Mouse (Mus musculus): ENCODE measurements around the gene Siglecf. TPM values are rescaled to one million over a fixed set of nuclear protein-coding genes. Genes with fewer than 3 reads are reported as not detected.
A peak's percentile ranks its signal among the peaks of the same experiment; 100 is the strongest.
"Not testable (repeated sequence)": the region's sequence is repeated elsewhere in the genome, so short reads cannot be mapped to it uniquely, and the experiment has no call there.

Siglecf gene
- polyA plus RNA-seq, 1 experiment from 2014 or later, result 0.46 TPM

GRCm38 (mm10) chr7:43333899-43334298, 17.2 kb upstream of the Siglecf start:
- Histone ChIP-seq H3K4me2 (ENCODE audit: low read depth, low read length) (no peak overlapping the region), H3K27ac (ENCODE audit: low read length) (no peak overlapping the region), H3K4me3 (ENCODE audit: low read length) (no peak overlapping the region), H3K9ac (ENCODE audit: low read depth, low read length) (no peak overlapping the region), H3K36me3 (ENCODE audit: control insufficient read depth, insufficient read depth, low read length) (no peaks in the 10 kb centered on the region), H3K9me3 (ENCODE audit: control insufficient read depth, low read length) (no peaks in the 10 kb centered on the region), H3K27me3 (replicated peaks; ENCODE audit: control insufficient read depth, insufficient read depth, low read length) (no peaks in the 10 kb centered on the region), H3K4me1 (ENCODE audit: control insufficient read depth, insufficient read depth, low read length) (no peaks in the 10 kb centered on the region)
- ATAC-seq, result no peak
- WGBS, result 53% methylated on average over 2 of the region's 2 CpGs

GRCm38 (mm10) chr7:43340771-43341170, 10.4 kb upstream of the Siglecf start:
- no peak for ATAC-seq
- WGBS, result 80% methylated on average over 4 of the region's 4 CpGs

DNA sequence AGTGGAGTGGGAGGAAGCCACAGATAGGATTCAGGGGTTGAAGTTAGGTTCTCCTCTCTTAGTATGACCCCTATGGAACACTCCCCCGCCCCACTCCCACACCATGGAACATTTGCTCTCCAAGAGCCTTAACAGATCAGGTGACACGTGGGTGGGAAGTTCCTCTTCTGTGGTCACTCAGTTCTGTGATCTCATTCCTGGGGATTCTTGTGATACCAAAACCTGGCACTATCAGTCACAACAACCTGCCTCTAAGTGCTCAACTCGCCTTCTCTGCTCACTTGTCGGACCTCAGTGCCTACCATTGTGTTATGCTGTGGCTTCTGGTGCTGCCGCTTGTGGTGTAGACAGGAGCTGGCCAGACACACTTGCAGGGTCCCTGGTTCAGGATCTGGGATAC, 8.0 kb upstream of the Siglecf start:
- Histone ChIP-seq H3K36me3 (ENCODE audit: control insufficient read depth, insufficient read depth, low read length) (no peaks in the 10 kb centered on the region), H3K27me3 (replicated peaks; ENCODE audit: control insufficient read depth, insufficient read depth, low read length) (no peaks in the 10 kb centered on the region), H3K9me3 (ENCODE audit: control insufficient read depth, low read length) (no peaks in the 10 kb centered on the region), H3K4me1 (ENCODE audit: control insufficient read depth, insufficient read depth, low read length) (no peaks in the 10 kb centered on the region), H3K9ac (ENCODE audit: low read depth, low read length) (no peak overlapping the region), H3K27ac (ENCODE audit: low read length) (no peak overlapping the region), H3K4me2 (ENCODE audit: low read depth, low read length) (no peak overlapping the region), H3K4me3 (ENCODE audit: low read length) (no peak overlapping the region)
- WGBS, result 75% methylated on average over 5 of the region's 5 CpGs
- ATAC-seq, result no peak

More at GRCm38 (mm10) chr7:43340771-43341170, 10.4 kb upstream of the Siglecf start:
- Histone ChIP-seq H3K4me2 (ENCODE audit: low read depth, low read length) (no peak overlapping the region), H3K27me3 (replicated peaks; ENCODE audit: control insufficient read depth, insufficient read depth, low read length) (no peaks in the 10 kb centered on the region), H3K4me3 (ENCODE audit: low read length) (no peak overlapping the region), H3K9me3 (ENCODE audit: control insufficient read depth, low read length) (no peaks in the 10 kb centered on the region), H3K36me3 (ENCODE audit: control insufficient read depth, insufficient read depth, low read length) (no peaks in the 10 kb centered on the region), H3K27ac (ENCODE audit: low read length) (no peak overlapping the region), H3K9ac (ENCODE audit: low read depth, low read length) (no peak overlapping the region), H3K4me1 (ENCODE audit: control insufficient read depth, insufficient read depth, low read length) (no peaks in the 10 kb centered on the region)

- no peak for ATAC-seq
- no peaks in the 10 kb centered on the region for H3K36me3 ChIP-seq (ENCODE audit: control insufficient read depth, insufficient read depth, low read length)
- H3K9me3 ChIP-seq (ENCODE audit: control insufficient read depth, low read length), result no peaks in the 10 kb centered on the region
- no peak overlapping the region for H3K4me2 ChIP-seq (ENCODE audit: low read depth, low read length)
- H3K27ac ChIP-seq (ENCODE audit: low read length), result no peak overlapping the region
- H3K9ac ChIP-seq (ENCODE audit: low read depth, low read length), result no peak overlapping the region
- H3K4me1 ChIP-seq (ENCODE audit: control insufficient read depth, insufficient read depth, low read length), result no peaks in the 10 kb centered on the region
- 59% methylated on average over 2 of the region's 2 CpGs for WGBS
- no peaks in the 10 kb centered on the region for H3K27me3 ChIP-seq (replicated peaks; ENCODE audit: control insufficient read depth, insufficient read depth, low read length)
- H3K4me3 ChIP-seq (ENCODE audit: low read length), result no peak overlapping the region
Measured at GRCm38 (mm10) chr7:43344020-43344419, 7.1 kb upstream of the Siglecf start.

GRCm38 (mm10) chr7:43344491-43344890, 6.7 kb upstream of the Siglecf start:
- H3K9me3 ChIP-seq (ENCODE audit: control insufficient read depth, low read length), result no peaks in the 10 kb centered on the region
- H3K4me1 ChIP-seq (ENCODE audit: control insufficient read depth, insufficient read depth, low read length), result no peaks in the 10 kb centered on the region
- no peaks in the 10 kb centered on the region for H3K27me3 ChIP-seq (replicated peaks; ENCODE audit: control insufficient read depth, insufficient read depth, low read length)
- H3K9ac ChIP-seq (ENCODE audit: low read depth, low read length), result no peak overlapping the region
- no peak overlapping the region for H3K4me2 ChIP-seq (ENCODE audit: low read depth, low read length)
- H3K4me3 ChIP-seq (ENCODE audit: low read length), result no peak overlapping the region
- no peaks in the 10 kb centered on the region for H3K36me3 ChIP-seq (ENCODE audit: control insufficient read depth, insufficient read depth, low read length)
- 80% methylated on average over 4 of the region's 4 CpGs for WGBS
- H3K27ac ChIP-seq (ENCODE audit: low read length), result no peak overlapping the region
- no peak for ATAC-seq

- Histone ChIP-seq H3K9ac (ENCODE audit: low read depth, low read length) (no peak overlapping the region), H3K4me1 (ENCODE audit: control insufficient read depth, insufficient read depth, low read length) (no peaks in the 10 kb centered on the region), H3K9me3 (ENCODE audit: control insufficient read depth, low read length) (no peaks in the 10 kb centered on the region), H3K27ac (ENCODE audit: low read length) (no peak overlapping the region), H3K4me3 (ENCODE audit: low read length) (no peak overlapping the region), H3K4me2 (ENCODE audit: low read depth, low read length) (no peak overlapping the region), H3K36me3 (ENCODE audit: control insufficient read depth, insufficient read depth, low read length) (no peaks in the 10 kb centered on the region), H3K27me3 (replicated peaks; ENCODE audit: control insufficient read depth, insufficient read depth, low read length) (no peaks in the 10 kb centered on the region)
- ATAC-seq, result no peak
- 60% methylated on average over 4 of the region's 4 CpGs for WGBS
Measured at GRCm38 (mm10) chr7:43346148-43346547, 5.0 kb upstream of the Siglecf start.

GRCm38 (mm10) chr7:43346571-43346970, 4.6 kb upstream of the Siglecf start:
- Histone ChIP-seq H3K27me3 (replicated peaks; ENCODE audit: control insufficient read depth, insufficient read depth, low read length) (no peaks in the 10 kb centered on the region), H3K36me3 (ENCODE audit: control insufficient read depth, insufficient read depth, low read length) (no peaks in the 10 kb centered on the region), H3K4me2 (ENCODE audit: low read depth, low read length) (no peak overlapping the region), H3K4me3 (ENCODE audit: low read length) (no peak overlapping the region), H3K9ac (ENCODE audit: low read depth, low read length) (no peak overlapping the region), H3K9me3 (ENCODE audit: control insufficient read depth, low read length) (no peaks in the 10 kb centered on the region), H3K27ac (ENCODE audit: low read length) (no peak overlapping the region), H3K4me1 (ENCODE audit: control insufficient read depth, insufficient read depth, low read length) (no peaks in the 10 kb centered on the region)
- no peak for ATAC-seq
- WGBS, result 64% methylated on average over 1 of the region's 1 CpGs

DNA sequence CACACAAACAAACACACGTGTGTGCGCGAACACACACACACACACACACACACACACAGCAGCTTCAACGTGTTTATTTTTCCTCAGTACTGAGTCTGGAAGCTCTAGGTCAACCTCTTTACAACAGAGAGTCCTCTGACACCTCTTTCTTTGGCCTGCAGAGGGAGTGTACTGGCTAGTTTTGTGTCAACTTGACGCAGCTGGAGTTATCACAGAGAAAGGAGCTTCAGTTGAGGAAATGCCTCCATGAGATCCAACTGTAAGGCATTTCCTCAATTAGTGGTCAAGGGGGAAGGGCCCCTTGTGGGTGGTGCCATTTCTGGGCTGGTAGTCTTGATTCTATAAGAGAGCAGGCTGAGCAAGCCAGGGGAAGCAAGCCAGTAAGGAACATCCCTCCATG, 1.5 kb upstream of the Siglecf start:
- not testable (repeated sequence) for H3K36me3 ChIP-seq (ENCODE audit: control insufficient read depth, insufficient read depth, low read length); H3K4me3 ChIP-seq (ENCODE audit: low read length); H3K4me2 ChIP-seq (ENCODE audit: low read depth, low read length); H3K9ac ChIP-seq (ENCODE audit: low read depth, low read length); H3K9me3 ChIP-seq (ENCODE audit: control insufficient read depth, low read length); H3K27me3 ChIP-seq (replicated peaks; ENCODE audit: control insufficient read depth, insufficient read depth, low read length); H3K4me1 ChIP-seq (ENCODE audit: control insufficient read depth, insufficient read depth, low read length); H3K27ac ChIP-seq (ENCODE audit: low read length)
- 62% methylated on average over 5 of the region's 5 CpGs for WGBS
- 0 out of 2 replicates have a peak, but pooled peaks have one; percentile 31 for ATAC-seq

GRCm38 (mm10) chr7:43353118-43353517, 2.0 kb downstream of the Siglecf start:
- H3K4me3 ChIP-seq (ENCODE audit: low read length), result no peak overlapping the region
- no peaks in the 10 kb centered on the region; the same call in 1 of the 2 replicates for H3K4me1 ChIP-seq (ENCODE audit: control insufficient read depth, insufficient read depth, low read length)
- WGBS, result 67% methylated on average over 4 of the region's 4 CpGs
- H3K9me3 ChIP-seq (ENCODE audit: control insufficient read depth, low read length), result no peaks in the 10 kb centered on the region
- H3K36me3 ChIP-seq (ENCODE audit: control insufficient read depth, insufficient read depth, low read length), result no peaks in the 10 kb centered on the region
- no peak for ATAC-seq
- no peak overlapping the region for H3K27ac ChIP-seq (ENCODE audit: low read length)
- no peak overlapping the region for H3K9ac ChIP-seq (ENCODE audit: low read depth, low read length)
- H3K4me2 ChIP-seq (ENCODE audit: low read depth, low read length), result no peak overlapping the region
- no peaks in the 10 kb centered on the region for H3K27me3 ChIP-seq (replicated peaks; ENCODE audit: control insufficient read depth, insufficient read depth, low read length)

GRCm38 (mm10) chr7:43353758-43354157, 2.6 kb downstream of the Siglecf start:
- Histone ChIP-seq H3K9ac (ENCODE audit: low read depth, low read length) (no peak overlapping the region), H3K4me3 (ENCODE audit: low read length) (no peak overlapping the region), H3K4me1 (ENCODE audit: control insufficient read depth, insufficient read depth, low read length) (no peaks in the 10 kb centered on the region; the same call in 1 of the 2 replicates), H3K27me3 (replicated peaks; ENCODE audit: control insufficient read depth, insufficient read depth, low read length) (no peaks in the 10 kb centered on the region), H3K4me2 (ENCODE audit: low read depth, low read length) (no peak overlapping the region), H3K27ac (ENCODE audit: low read length) (no peak overlapping the region), H3K36me3 (ENCODE audit: control insufficient read depth, insufficient read depth, low read length) (no peaks in the 10 kb centered on the region), H3K9me3 (ENCODE audit: control insufficient read depth, low read length) (no peaks in the 10 kb centered on the region)
- ATAC-seq, result no peak
- 65% methylated on average over 4 of the region's 4 CpGs for WGBS
